Mouse (Mus musculus) liver, postnatal 0 days (tissue): ENCODE results near the gene Kxd1.

Source experiments
- CTCF ChIP-seq: sonication (generic); IDR thresholded peaks from 2 replicates; pipeline ENCODE4 v1.5.1; 2016; ENCODE audit warnings: antibody characterized with exemption, low read depth
- EP300 ChIP-seq: IDR thresholded peaks from 2 replicates; pipeline ENCODE4 v1.6.1; 2016; ENCODE audit warnings: antibody characterized with exemption, low read depth, mild to moderate bottlenecking

DNA sequence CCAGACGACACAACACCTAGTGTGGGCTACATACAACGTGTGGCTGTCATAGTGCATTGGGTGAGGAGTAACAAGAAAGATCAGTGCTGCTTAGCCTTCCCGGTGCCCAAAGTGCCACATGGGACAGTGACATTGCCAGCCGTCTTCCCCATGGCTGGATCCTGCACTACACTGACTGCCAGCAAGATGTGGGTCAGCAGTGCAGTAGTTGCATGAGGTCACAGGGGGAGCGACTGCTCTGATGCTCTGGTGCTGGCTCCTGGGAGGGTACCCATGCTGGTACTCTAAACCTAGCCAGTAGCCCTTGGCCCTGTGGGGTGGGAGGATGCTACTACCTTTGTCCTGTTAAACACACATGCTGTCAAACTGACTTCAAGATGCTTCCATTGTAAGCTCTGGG lies 67.6 kb downstream of the Kxd1 start:
- TF ChIP-seq EP300 (no peak), CTCF (no peak)
